Mouse (Mus musculus) olfactory bulb, adult 2 months (tissue): ENCODE measurements around the gene Snd1.

Experiments used
- CTCF ChIP-seq: fragments of 200-500 bp; IDR thresholded peaks from 2 replicates; pipeline ENCODE4 v1.5.1; 2012; ENCODE audit warnings: low read depth, mild to moderate bottlenecking, low read length, moderate library complexity; ENCODE audit not compliant: insufficient read depth
- POLR2A ChIP-seq: fragments of 200-500 bp; IDR thresholded peaks from 2 replicates; pipeline ENCODE4 v1.6.1; 2012; ENCODE audit warnings: mild to moderate bottlenecking, low read depth, low read length, moderate library complexity; ENCODE audit not compliant: insufficient read depth

DNA sequence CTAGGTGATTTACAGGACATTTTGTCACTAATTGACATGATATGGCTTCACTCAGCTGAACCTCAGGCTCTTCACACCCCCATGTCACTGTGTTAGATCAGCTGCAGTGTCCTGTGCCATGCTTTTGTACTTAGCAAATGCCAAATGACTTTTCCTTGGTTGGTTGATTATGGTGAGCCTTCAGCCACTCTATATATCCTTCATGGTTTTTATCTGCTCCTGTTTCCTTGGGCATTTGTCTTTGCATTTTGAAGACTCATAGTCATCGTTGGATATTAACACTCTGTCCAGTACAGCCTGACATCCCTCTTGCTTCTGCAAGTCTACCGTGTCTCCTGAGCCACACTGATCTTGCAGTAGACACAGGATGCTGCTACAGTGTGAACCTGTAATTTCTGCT, 384.2 kb downstream of the Snd1 start:
- TF ChIP-seq CTCF (no peak), POLR2A (no peak)
